Mouse (Mus musculus): ENCODE results near the gene Olfr957.

GRCm38 (mm10) chr9:39557529-39558348, 42.1 kb upstream of the Olfr957 start:
- TF ChIP-seq CTCF (IDR thresholded peaks at IDR 0.05; ENCODE audit: low read depth) (no peak), EP300 (IDR thresholded peaks at IDR 0.05; ENCODE audit: low read depth) (no peak)
